Mouse (Mus musculus): ENCODE results near the gene Fyb. TPM values are rescaled to one million over a fixed set of nuclear protein-coding genes. Genes with fewer than 3 reads are reported as not detected.

Fyb gene
- polyA plus RNA-seq, 1 experiment, result 190 TPM

- Histone ChIP-seq H3K79me2 (ENCODE audit: control insufficient read depth, insufficient read depth) (no peaks in the 10 kb centered on the region), H3K4me3 (ENCODE audit: insufficient read depth, poor library complexity, severe bottlenecking) (no peak overlapping the region), H3ac (ENCODE audit: control insufficient read depth, insufficient read length, low read depth) (no peak overlapping the region), H3K79me3 (ENCODE audit: low read depth) (no peaks in the 10 kb centered on the region), H3K36me3 (ENCODE audit: control insufficient read depth, insufficient read depth) (no peaks in the 10 kb centered on the region), H3K27me3 (ENCODE audit: control insufficient read depth, insufficient read depth, insufficient read length) (no peaks in the 10 kb centered on the region)
- TF ChIP-seq CEBPB (IDR thresholded peaks at IDR 0.05; ENCODE audit: low read depth) (no peak), CTCF (IDR thresholded peaks at IDR 0.05; ENCODE audit: control insufficient read depth, insufficient read depth, insufficient read length) (no peak), MAX (IDR thresholded peaks at IDR 0.05) (no peak)
These were observed 119.6 kb downstream of the Fyb start for GRCm38 (mm10) chr15:6642223-6642622.

DNA sequence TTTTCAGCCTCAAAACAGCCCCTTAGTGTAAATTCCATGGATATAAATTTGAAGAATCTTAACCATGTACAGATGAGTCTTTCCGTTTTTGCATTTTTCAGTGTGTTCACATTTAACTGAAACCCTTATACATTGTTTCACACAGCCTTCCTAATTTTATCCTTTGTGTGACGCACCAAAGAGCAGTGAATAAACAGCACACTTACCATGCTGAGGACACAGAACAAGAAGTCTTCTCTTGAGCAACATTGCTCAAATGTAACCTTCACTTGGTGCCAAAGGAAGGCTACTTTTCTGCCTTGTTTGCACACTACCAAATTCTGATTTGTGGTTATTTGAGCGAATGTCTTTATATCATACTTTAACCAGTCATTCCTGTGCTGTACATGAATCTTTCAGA, 122.8 kb downstream of the Fyb start:
- no peaks in the 10 kb centered on the region for H3K79me3 ChIP-seq (ENCODE audit: low read depth)
- no peak for TF ChIP-seq CTCF (IDR thresholded peaks at IDR 0.05; ENCODE audit: control insufficient read depth, insufficient read depth, insufficient read length)
- TF ChIP-seq MAX (IDR thresholded peaks at IDR 0.05), result no peak
- TF ChIP-seq USF1 (IDR thresholded peaks at IDR 0.05; ENCODE audit: low read depth), result no peak
- no peak for TF ChIP-seq MYOD1 (IDR thresholded peaks at IDR 0.05; ENCODE audit: control insufficient read depth, insufficient read length, low read depth)
- no peak for TF ChIP-seq MYOG (IDR thresholded peaks at IDR 0.05; ENCODE audit: control insufficient read depth, extremely low read depth, insufficient read length)
- no peak for TF ChIP-seq CEBPB (IDR thresholded peaks at IDR 0.05; ENCODE audit: low read depth)
- TF ChIP-seq FOSL1 (IDR thresholded peaks at IDR 0.05; ENCODE audit: insufficient read depth, low read length, poor library complexity, severe bottlenecking), result no peak
- H3K36me3 ChIP-seq (ENCODE audit: control insufficient read depth, insufficient read depth), result no peaks in the 10 kb centered on the region
- no peaks in the 10 kb centered on the region for H3K79me2 ChIP-seq (ENCODE audit: control insufficient read depth, insufficient read depth)
- H3K4me3 ChIP-seq (ENCODE audit: insufficient read depth, poor library complexity, severe bottlenecking), result no peak overlapping the region
- no peak overlapping the region for H3ac ChIP-seq (ENCODE audit: control insufficient read depth, insufficient read length, low read depth)
- H3K27me3 ChIP-seq (ENCODE audit: control insufficient read depth, insufficient read depth, insufficient read length), result no peaks in the 10 kb centered on the region

DNA sequence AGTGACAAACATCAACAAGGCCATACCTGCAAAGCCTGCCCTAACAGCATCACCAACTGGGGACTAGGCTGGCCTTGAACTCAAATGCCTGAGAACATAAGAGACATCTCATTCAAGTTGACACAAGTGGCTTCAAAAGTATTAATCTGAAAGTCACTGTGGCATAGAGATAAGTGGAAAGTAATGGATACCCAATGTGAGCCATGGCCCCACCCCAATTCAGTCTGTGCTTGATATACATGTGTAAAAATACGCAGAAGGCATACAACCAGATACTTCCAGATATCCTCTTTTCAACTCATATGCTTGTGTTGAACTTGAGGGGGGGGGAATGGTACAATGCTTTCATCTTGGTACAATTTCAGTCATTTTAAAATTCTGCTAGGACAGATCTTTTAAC, 124.4 kb downstream of the Fyb start:
- TF ChIP-seq CEBPB (IDR thresholded peaks at IDR 0.05; ENCODE audit: low read depth) (no peak), MYOD1 (IDR thresholded peaks at IDR 0.05; ENCODE audit: control insufficient read depth, insufficient read length, low read depth) (no peak), FOSL1 (IDR thresholded peaks at IDR 0.05; ENCODE audit: insufficient read depth, low read length, poor library complexity, severe bottlenecking) (no peak), USF1 (IDR thresholded peaks at IDR 0.05; ENCODE audit: low read depth) (no peak), CTCF (IDR thresholded peaks at IDR 0.05; ENCODE audit: control insufficient read depth, insufficient read depth, insufficient read length) (no peak), MAX (IDR thresholded peaks at IDR 0.05) (no peak), MYOG (IDR thresholded peaks at IDR 0.05; ENCODE audit: control insufficient read depth, extremely low read depth, insufficient read length) (no peak)

GRCm38 (mm10) chr15:6648757-6649403, 126.2 kb downstream of the Fyb start:
- TF ChIP-seq CTCF (IDR thresholded peaks at IDR 0.05; ENCODE audit: control insufficient read depth, insufficient read depth, insufficient read length) (no peak), MAX (IDR thresholded peaks at IDR 0.05) (no peak), FOSL1 (IDR thresholded peaks at IDR 0.05; ENCODE audit: insufficient read depth, low read length, poor library complexity, severe bottlenecking) (peak; percentile 21), USF1 (IDR thresholded peaks at IDR 0.05; ENCODE audit: low read depth) (no peak), MYOD1 (IDR thresholded peaks at IDR 0.05; ENCODE audit: control insufficient read depth, insufficient read length, low read depth) (no peak), MYOG (IDR thresholded peaks at IDR 0.05; ENCODE audit: control insufficient read depth, extremely low read depth, insufficient read length) (no peak), CEBPB (IDR thresholded peaks at IDR 0.05; ENCODE audit: low read depth) (peak; percentile 76)
- Histone ChIP-seq H3K4me3 (ENCODE audit: insufficient read depth, poor library complexity, severe bottlenecking) (no peak overlapping the region), H3K79me2 (ENCODE audit: control insufficient read depth, insufficient read depth) (no peaks in the 10 kb centered on the region), H3K27me3 (ENCODE audit: control insufficient read depth, insufficient read depth, insufficient read length) (no peaks in the 10 kb centered on the region), H3K36me3 (ENCODE audit: control insufficient read depth, insufficient read depth) (no peaks in the 10 kb centered on the region), H3K79me3 (ENCODE audit: low read depth) (no peaks in the 10 kb centered on the region), H3ac (ENCODE audit: control insufficient read depth, insufficient read length, low read depth) (no peak overlapping the region)

More for the DNA sequence above, 124.4 kb downstream of the Fyb start:
- Histone ChIP-seq H3K36me3 (ENCODE audit: control insufficient read depth, insufficient read depth) (no peaks in the 10 kb centered on the region), H3K4me3 (ENCODE audit: insufficient read depth, poor library complexity, severe bottlenecking) (no peak overlapping the region), H3ac (ENCODE audit: control insufficient read depth, insufficient read length, low read depth) (no peak overlapping the region), H3K79me2 (ENCODE audit: control insufficient read depth, insufficient read depth) (no peaks in the 10 kb centered on the region), H3K27me3 (ENCODE audit: control insufficient read depth, insufficient read depth, insufficient read length) (no peaks in the 10 kb centered on the region), H3K79me3 (ENCODE audit: low read depth) (no peaks in the 10 kb centered on the region)

DNA sequence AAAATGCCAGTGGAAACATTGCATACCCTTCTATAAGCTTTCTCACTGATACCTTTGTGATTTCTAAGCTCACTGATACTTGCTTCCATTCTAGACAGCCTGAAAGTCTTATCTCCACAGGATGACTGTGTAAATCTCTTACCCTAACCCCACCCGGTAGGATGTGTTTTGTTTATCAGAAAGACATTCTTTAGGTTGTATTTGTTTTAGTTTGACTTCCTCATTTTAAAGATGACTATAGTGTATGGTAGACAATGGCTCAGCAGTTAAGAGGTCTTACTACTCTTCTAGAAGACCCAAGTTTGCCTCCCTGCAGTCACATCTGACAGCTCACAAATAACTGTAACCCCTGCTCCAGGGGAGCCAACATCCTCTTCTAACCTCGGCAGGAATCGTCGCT, 130.4 kb downstream of the Fyb start:
- Histone ChIP-seq H3K79me2 (ENCODE audit: control insufficient read depth, insufficient read depth) (no peaks in the 10 kb centered on the region), H3ac (ENCODE audit: control insufficient read depth, insufficient read length, low read depth) (no peak overlapping the region), H3K27me3 (ENCODE audit: control insufficient read depth, insufficient read depth, insufficient read length) (no peaks in the 10 kb centered on the region), H3K4me3 (ENCODE audit: insufficient read depth, poor library complexity, severe bottlenecking) (no peak overlapping the region), H3K36me3 (ENCODE audit: control insufficient read depth, insufficient read depth) (no peaks in the 10 kb centered on the region), H3K79me3 (ENCODE audit: low read depth) (no peaks in the 10 kb centered on the region)
- TF ChIP-seq CTCF (IDR thresholded peaks at IDR 0.05; ENCODE audit: control insufficient read depth, insufficient read depth, insufficient read length) (no peak), MYOD1 (IDR thresholded peaks at IDR 0.05; ENCODE audit: control insufficient read depth, insufficient read length, low read depth) (no peak), MAX (IDR thresholded peaks at IDR 0.05) (no peak), MYOG (IDR thresholded peaks at IDR 0.05; ENCODE audit: control insufficient read depth, extremely low read depth, insufficient read length) (no peak), USF1 (IDR thresholded peaks at IDR 0.05; ENCODE audit: low read depth) (no peak), FOSL1 (IDR thresholded peaks at IDR 0.05; ENCODE audit: insufficient read depth, low read length, poor library complexity, severe bottlenecking) (no peak), CEBPB (IDR thresholded peaks at IDR 0.05; ENCODE audit: low read depth) (no peak)

- no peaks in the 10 kb centered on the region for H3K79me3 ChIP-seq (ENCODE audit: low read depth)
- H3K79me2 ChIP-seq (ENCODE audit: control insufficient read depth, insufficient read depth), result no peaks in the 10 kb centered on the region
- TF ChIP-seq MAX (IDR thresholded peaks at IDR 0.05) (no peak), USF1 (IDR thresholded peaks at IDR 0.05; ENCODE audit: low read depth) (no peak), CTCF (IDR thresholded peaks at IDR 0.05; ENCODE audit: control insufficient read depth, insufficient read depth, insufficient read length) (no peak), FOSL1 (IDR thresholded peaks at IDR 0.05; ENCODE audit: insufficient read depth, low read length, poor library complexity, severe bottlenecking) (no peak), MYOD1 (IDR thresholded peaks at IDR 0.05; ENCODE audit: control insufficient read depth, insufficient read length, low read depth) (no peak), MYOG (IDR thresholded peaks at IDR 0.05; ENCODE audit: control insufficient read depth, extremely low read depth, insufficient read length) (no peak), CEBPB (IDR thresholded peaks at IDR 0.05; ENCODE audit: low read depth) (no peak)
- H3K27me3 ChIP-seq (ENCODE audit: control insufficient read depth, insufficient read depth, insufficient read length), result no peaks in the 10 kb centered on the region
- H3ac ChIP-seq (ENCODE audit: control insufficient read depth, insufficient read length, low read depth), result no peak overlapping the region
- no peaks in the 10 kb centered on the region for H3K36me3 ChIP-seq (ENCODE audit: control insufficient read depth, insufficient read depth)
- H3K4me3 ChIP-seq (ENCODE audit: insufficient read depth, poor library complexity, severe bottlenecking), result no peak overlapping the region
These were observed 135.4 kb downstream of the Fyb start for GRCm38 (mm10) chr15:6658081-6658480.
